Mouse (Mus musculus) neural tube, embryonic 15.5 days (tissue): ENCODE results near the gene Phf7. TPM values are rescaled to one million over a fixed set of nuclear protein-coding genes. Genes with fewer than 3 reads are reported as not detected.

ENCODE experiments used
- ATAC-seq: fragments of 200-750 bp; cut with Nextera tagmentation; 2 replicates; pipeline ENCODE4 v1.8.0; 2017; ENCODE audit warnings: mild to moderate bottlenecking, moderate TSS enrichment, moderate library complexity; ENCODE audit not compliant: low FRiP score
- H3K27ac ChIP-seq: fragments of 300-500 bp; sonication (generic); replicated peaks from 2 replicates; pipeline ENCODE4 v1.5.1; 2015; ENCODE audit warnings: mild to moderate bottlenecking, inconsistent platforms
- H3K27me3 ChIP-seq: fragments of 300-500 bp; sonication (generic); replicated peaks from 2 replicates; pipeline ENCODE4 v1.6.1; 2015; ENCODE audit warnings: inconsistent platforms
- H3K36me3 ChIP-seq: fragments of 300-500 bp; sonication (generic); 2 replicates; pipeline ENCODE4 v1.6.1; 2015; ENCODE audit warnings: inconsistent platforms
- H3K4me1 ChIP-seq: fragments of 300-500 bp; sonication (generic); 2 replicates; pipeline ENCODE4 v1.6.1; 2015; ENCODE audit warnings: inconsistent platforms
- H3K4me2 ChIP-seq: fragments of 300-500 bp; sonication (generic); 2 replicates; pipeline ENCODE4 v1.6.1; 2015; ENCODE audit warnings: inconsistent platforms, mild to moderate bottlenecking, moderate library complexity
- H3K4me3 ChIP-seq: fragments of 300-500 bp; sonication (generic); replicated peaks from 2 replicates; pipeline ENCODE4 v1.5.1; 2015; ENCODE audit warnings: mild to moderate bottlenecking, inconsistent platforms
- H3K9ac ChIP-seq: fragments of 300-500 bp; sonication (generic); replicated peaks from 2 replicates; pipeline ENCODE4 v1.6.1; 2015; ENCODE audit warnings: mild to moderate bottlenecking, inconsistent platforms
- H3K9me3 ChIP-seq: fragments of 300-500 bp; sonication (generic); replicated peaks from 2 replicates; pipeline ENCODE4 v1.6.1; 2016; ENCODE audit warnings: inconsistent platforms
- WGBS: fragments of 180-500 bp; shearing (Covaris S2); methylation state at CpG from one replicate; pipeline ENCODE4 v1.1.7; 2015; ENCODE audit warnings: mixed read lengths; 5-methylcytosine and 5-hydroxymethylcytosine counted together
- polyA plus RNA-seq: library from polyadenylated mRNA; unstranded; fragments of >200 nt; fragmentation: Nextera tagmentation; extraction: Ambion mirVana; gene quantifications from 2 replicates; pipeline ENCODE4 v1.2.1, GENCODE M21; 2015

The Phf7 gene
- polyA plus RNA-seq, 1 experiment from 2014 or later, result 10.4 TPM

DNA sequence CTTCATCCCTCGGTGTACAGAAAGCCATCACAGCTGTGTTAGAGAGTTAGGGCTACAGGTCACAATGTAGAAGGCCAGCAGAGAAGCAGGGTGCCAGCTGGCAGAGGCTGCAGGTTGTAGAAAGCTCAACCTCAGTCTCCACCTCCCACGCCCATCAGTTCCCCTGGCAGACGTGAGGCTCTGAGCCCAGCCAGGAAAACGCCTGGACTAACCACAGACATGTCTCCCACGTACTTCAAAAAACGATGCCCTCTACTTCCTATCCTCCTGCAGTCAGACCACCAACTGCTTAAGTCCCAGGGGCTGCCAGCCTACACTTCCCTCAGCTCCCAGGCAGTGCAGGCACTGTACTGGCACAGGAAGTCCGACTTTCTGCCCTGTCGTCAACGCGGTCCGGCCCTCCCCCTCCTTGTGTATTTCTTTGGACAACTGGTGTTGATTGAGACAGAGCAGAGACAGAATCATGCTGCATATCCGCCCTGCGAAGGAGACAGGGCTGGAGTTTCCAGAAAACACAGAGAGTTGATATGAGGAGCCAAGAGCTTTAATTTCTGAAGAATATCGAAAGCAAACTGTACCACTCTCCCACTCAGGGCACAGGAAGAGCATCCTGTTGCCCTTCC is 56.1 kb downstream of the Phf7 start:
- H3K4me2 ChIP-seq, result no peak overlapping the region
- no peaks in the 10 kb centered on the region for H3K9me3 ChIP-seq
- no peak overlapping the region for H3K4me3 ChIP-seq
- H3K4me1 ChIP-seq, result peaks cover 16% of the 10 kb centered on the region
- ATAC-seq, result no peak
- peaks cover 67% of the 10 kb centered on the region for H3K36me3 ChIP-seq
- H3K27ac ChIP-seq, result no peak overlapping the region
- no peaks in the 10 kb centered on the region for H3K27me3 ChIP-seq
- WGBS, result 80% methylated on average over 14 of the region's 14 CpGs
- no peak overlapping the region for H3K9ac ChIP-seq

DNA sequence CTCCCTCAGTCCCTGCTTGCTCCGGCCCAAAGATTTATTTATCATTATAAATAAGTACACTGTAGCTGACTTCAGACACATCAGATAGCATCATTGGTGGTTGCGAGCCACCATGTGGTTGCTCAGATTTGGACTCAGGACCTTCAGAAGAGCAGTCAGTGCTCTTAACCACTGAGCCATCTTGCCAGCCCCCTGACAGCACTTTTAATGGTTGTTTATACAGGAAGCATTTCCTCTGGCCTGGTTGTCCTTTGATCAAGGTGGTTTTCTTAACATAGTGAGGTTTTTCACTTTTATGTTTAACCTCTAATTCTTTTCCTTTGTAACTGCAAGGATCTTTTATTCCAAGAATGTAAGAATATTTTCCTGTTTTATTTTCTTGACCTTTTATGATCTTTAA is 56.7 kb downstream of the Phf7 start:
- WGBS, result 92% methylated on average over 2 of the region's 2 CpGs
- H3K9ac ChIP-seq, result no peak overlapping the region
- H3K27me3 ChIP-seq, result no peaks in the 10 kb centered on the region
- H3K4me1 ChIP-seq, result peaks cover 16% of the 10 kb centered on the region
- no peak for ATAC-seq
- no peak overlapping the region for H3K4me3 ChIP-seq
- no peak overlapping the region for H3K27ac ChIP-seq
- H3K4me2 ChIP-seq, result no peak overlapping the region
- peaks cover 67% of the 10 kb centered on the region for H3K36me3 ChIP-seq
- H3K9me3 ChIP-seq, result no peaks in the 10 kb centered on the region

DNA sequence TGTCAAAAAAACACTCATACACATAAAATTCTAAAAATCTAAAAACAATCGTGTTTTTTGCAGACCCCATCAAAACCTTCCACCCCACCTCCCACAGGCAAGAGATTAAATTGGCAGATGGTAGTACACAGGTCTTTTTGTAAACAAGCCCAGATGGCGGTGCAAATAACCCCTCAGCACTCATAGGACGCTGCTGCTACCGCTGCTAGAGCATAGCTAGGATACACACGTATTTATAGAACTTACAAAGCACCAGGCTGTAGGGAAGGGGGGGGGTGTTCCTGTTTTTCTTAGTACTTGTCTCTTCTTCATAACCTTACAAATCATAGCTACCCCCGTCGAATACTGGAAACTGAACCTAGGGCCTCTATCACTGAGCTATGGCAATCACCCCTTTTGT is 57.3 kb downstream of the Phf7 start:
- Histone ChIP-seq H3K4me3 (no peak overlapping the region), H3K4me1 (peaks cover 20% of the 10 kb centered on the region), H3K36me3 (peaks cover 70% of the 10 kb centered on the region), H3K4me2 (no peak overlapping the region), H3K27me3 (no peaks in the 10 kb centered on the region), H3K27ac (no peak overlapping the region), H3K9ac (no peak overlapping the region), H3K9me3 (no peaks in the 10 kb centered on the region)
- no peak for ATAC-seq
- WGBS, result 81% methylated on average over 7 of the region's 7 CpGs

DNA sequence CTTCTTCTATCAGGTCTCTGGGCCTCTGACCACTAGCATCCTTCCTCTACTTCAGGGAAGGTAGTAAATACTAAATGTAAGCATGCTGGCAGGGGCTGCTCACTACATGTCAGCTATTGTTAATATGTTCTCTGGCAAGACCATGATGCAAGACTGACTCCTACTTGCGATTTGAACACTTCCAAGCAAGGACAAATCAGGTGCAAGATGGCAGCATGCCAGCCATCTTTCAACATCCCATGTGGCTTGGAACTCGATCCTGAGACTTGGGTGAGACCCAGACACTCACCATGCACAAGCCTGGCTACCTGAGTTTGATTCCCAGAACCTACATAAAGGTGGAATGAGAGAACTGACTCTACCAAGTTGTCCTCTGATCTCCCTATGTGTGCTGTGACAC is 59.2 kb downstream of the Phf7 start:
- Histone ChIP-seq H3K27ac (no peak overlapping the region), H3K9me3 (no peaks in the 10 kb centered on the region), H3K9ac (no peak overlapping the region), H3K4me1 (peaks cover 13% of the 10 kb centered on the region), H3K4me3 (no peak overlapping the region), H3K36me3 (peaks cover 83% of the 10 kb centered on the region), H3K4me2 (no peak overlapping the region), H3K27me3 (no peaks in the 10 kb centered on the region)
- ATAC-seq, result no peak
- WGBS, result 72% methylated on average over 2 of the region's 2 CpGs

DNA sequence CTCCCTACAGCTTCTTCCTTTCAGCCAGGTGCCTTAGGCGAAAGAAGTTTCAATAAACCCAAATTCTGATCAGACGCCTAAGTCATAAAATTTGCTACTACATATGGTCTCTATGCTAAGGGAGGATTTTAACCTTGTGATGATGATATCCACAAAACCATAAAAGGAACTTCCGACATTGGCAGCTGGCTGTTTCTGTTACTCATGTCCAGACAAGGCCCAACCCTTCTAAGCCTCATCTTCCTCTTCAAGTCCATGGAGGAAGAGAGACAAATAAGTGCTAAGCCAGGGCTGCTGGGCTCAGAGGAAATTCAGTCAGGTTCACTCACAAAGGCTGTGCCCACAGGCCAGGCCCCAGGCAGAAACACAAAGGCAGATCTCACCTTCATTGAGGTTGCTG is 61.8 kb downstream of the Phf7 start:
- peaks cover 97% of the 10 kb centered on the region for H3K36me3 ChIP-seq
- no peaks in the 10 kb centered on the region for H3K27me3 ChIP-seq
- WGBS, result 90% methylated on average over 3 of the region's 3 CpGs
- no peaks in the 10 kb centered on the region for H3K9me3 ChIP-seq
- peaks cover 6% of the 10 kb centered on the region; the same call in 1 of the 2 replicates for H3K4me1 ChIP-seq
- no peak overlapping the region for H3K9ac ChIP-seq
- no peak overlapping the region for H3K4me3 ChIP-seq
- H3K4me2 ChIP-seq, result no peak overlapping the region
- H3K27ac ChIP-seq, result peak overlapping the region; percentile 45
- ATAC-seq, result no peak

DNA sequence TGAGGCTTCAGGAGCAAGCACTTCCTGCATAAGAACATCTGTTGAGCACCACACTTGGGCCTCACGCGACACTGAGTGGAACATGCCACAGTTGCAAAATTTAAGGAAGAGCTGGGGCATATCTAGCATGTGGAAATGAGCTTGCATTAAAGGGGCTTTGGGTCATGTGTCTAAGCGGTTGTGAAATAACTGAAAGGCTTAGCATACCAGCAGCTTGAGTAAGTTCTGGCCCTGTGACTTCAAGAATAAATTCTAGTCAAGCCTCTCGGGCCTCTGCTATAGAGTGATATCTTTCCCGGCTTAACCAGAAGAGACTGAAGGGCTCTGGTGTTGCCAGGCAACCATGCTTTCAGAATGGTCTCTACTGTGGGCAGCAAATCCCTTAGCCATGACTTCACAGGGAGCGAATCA is 62.3 kb downstream of the Phf7 start:
- H3K27ac ChIP-seq, result peak overlapping the region; percentile 45
- ATAC-seq, result no peak; the same call in 1 of the 2 replicates
- H3K27me3 ChIP-seq, result no peaks in the 10 kb centered on the region

More for the DNA sequence above, 62.3 kb downstream of the Phf7 start:
- H3K4me2 ChIP-seq, result no peak overlapping the region
- peaks cover 6% of the 10 kb centered on the region; the same call in 1 of the 2 replicates for H3K4me1 ChIP-seq
- peaks cover 99% of the 10 kb centered on the region for H3K36me3 ChIP-seq
- H3K9ac ChIP-seq, result no peak overlapping the region
- 55% methylated on average over 6 of the region's 6 CpGs for WGBS
- H3K4me3 ChIP-seq, result no peak overlapping the region
- no peaks in the 10 kb centered on the region for H3K9me3 ChIP-seq

Other genes starting within 250 kb of the Phf7 start
- 54.4 and 55.9 TPM in 2 replicates for gene Glt8d1, start 249.9 kb downstream of the Phf7 start, polyA plus RNA-seq
- gene Spcs1, start 249.6 kb downstream of the Phf7 start, polyA plus RNA-seq, result 363 and 381 TPM in 2 replicates
- 102 and 106 TPM in 2 replicates for gene Pbrm1, start 232.2 kb downstream of the Phf7 start, polyA plus RNA-seq
- 53.6 and 72.9 TPM in 2 replicates for gene Gnl3, start 232.2 kb downstream of the Phf7 start, polyA plus RNA-seq
- gene Smim4, start 122.4 kb downstream of the Phf7 start, polyA plus RNA-seq, result 71.6 and 73.4 TPM in 2 replicates
- 226 and 228 TPM in 2 replicates for gene Nt5dc2, start 120.3 kb downstream of the Phf7 start, polyA plus RNA-seq
- gene Stab1, start 82.7 kb downstream of the Phf7 start, polyA plus RNA-seq, result 16.9 and 18.1 TPM in 2 replicates
- 24.5 and 36.3 TPM in 2 replicates for gene Tnnc1, start 43.0 kb downstream of the Phf7 start, polyA plus RNA-seq
- 309 and 327 TPM in 2 replicates for gene Nisch, start 34.4 kb downstream of the Phf7 start, polyA plus RNA-seq
- 0.47 and 0.69 TPM in 2 replicates for gene Sema3g, start 33.5 kb downstream of the Phf7 start, polyA plus RNA-seq
- gene Bap1, start 133 bp upstream of the Phf7 start, polyA plus RNA-seq, result 93.3 and 96.1 TPM in 2 replicates
- gene Dnah1, start 72.6 kb upstream of the Phf7 start, polyA plus RNA-seq, result 3.0 and 3.3 TPM in 2 replicates
- 74.4 and 77.2 TPM in 2 replicates for gene Capn7, start 85.3 kb upstream of the Phf7 start, polyA plus RNA-seq
- 131 and 150 TPM in 2 replicates for gene Sh3bp5, start 184.8 kb upstream of the Phf7 start, polyA plus RNA-seq
- gene Eaf1, start 243.1 kb upstream of the Phf7 start, polyA plus RNA-seq, result 7.4 and 12.9 TPM in 2 replicates
- 40.3 and 47.4 TPM in 2 replicates for gene Mettl6, start 243.7 kb upstream of the Phf7 start, polyA plus RNA-seq